Mouse (Mus musculus) lung, embryonic 16.5 days (tissue): Measurements from ENCODE around the gene Fam213a. TPM values are rescaled to one million over a fixed set of nuclear protein-coding genes. Genes with fewer than 3 reads are reported as not detected.
A peak's percentile ranks its signal among the peaks of the same experiment; 100 is the strongest.

ENCODE experiments used
- ATAC-seq: fragments of 200-750 bp; cut with Nextera tagmentation; 2 replicates; pipeline ENCODE4 v1.8.0; 2017; ENCODE audit warnings: low read depth, mild to moderate bottlenecking, moderate library complexity
- H3K27ac ChIP-seq: fragments of 300-500 bp; sonication (generic); 2 replicates; pipeline ENCODE4 v1.5.1; 2014; ENCODE audit warnings: mild to moderate bottlenecking, control low read depth, low read length
- H3K27me3 ChIP-seq: fragments of 300-500 bp; sonication (generic); 2 replicates; pipeline ENCODE4 v1.6.1; 2014; ENCODE audit warnings: low read depth, low read length, mixed read lengths; ENCODE audit not compliant: control insufficient read depth, insufficient read depth
- H3K36me3 ChIP-seq: fragments of 300-500 bp; sonication (generic); 2 replicates; pipeline ENCODE4 v1.6.1; 2014; ENCODE audit warnings: low read length; ENCODE audit not compliant: control insufficient read depth, insufficient read depth
- H3K4me1 ChIP-seq: fragments of 300-500 bp; sonication (generic); replicated peaks from 2 replicates; pipeline ENCODE4 v1.6.1; 2014; ENCODE audit warnings: low read length, mixed read lengths; ENCODE audit not compliant: control insufficient read depth, insufficient read depth
- H3K4me2 ChIP-seq: fragments of 300-500 bp; sonication (generic); 2 replicates; pipeline ENCODE4 v1.6.1; 2014; ENCODE audit warnings: low read depth, low read length, control low read depth
- H3K4me3 ChIP-seq: fragments of 300-500 bp; sonication (generic); 2 replicates; pipeline ENCODE4 v1.5.1; 2014; ENCODE audit warnings: mild to moderate bottlenecking, low read length, control low read depth
- H3K9ac ChIP-seq: fragments of 300-500 bp; sonication (generic); 2 replicates; pipeline ENCODE4 v1.6.1; 2014; ENCODE audit warnings: low read length, control low read depth
- H3K9me3 ChIP-seq: fragments of 300-500 bp; sonication (generic); 2 replicates; pipeline ENCODE4 v1.6.1; 2016; ENCODE audit warnings: low read length; ENCODE audit not compliant: control insufficient read depth
- WGBS: fragments of 180-500 bp; shearing (Covaris S2); extraction: QIAGEN DNeasy Blood & Tissue Kit; methylation state at CpG from one replicate; pipeline ENCODE4 v1.1.7; 2014; 5-methylcytosine and 5-hydroxymethylcytosine counted together
- polyA plus RNA-seq: library from polyadenylated mRNA; unstranded; fragments of >200 nt; fragmentation: Nextera tagmentation; extraction: Ambion mirVana; gene quantifications from 2 replicates; pipeline ENCODE4 v1.2.1, GENCODE M21; 2015

The Fam213a gene
- polyA plus RNA-seq, 1 experiment from 2014 or later = 132 TPM

- Histone ChIP-seq H3K4me1 (peaks cover 83% of the 10 kb centered on the region), H3K27ac (peak overlapping the region; percentile 86), H3K9me3 (no peaks in the 10 kb centered on the region), H3K9ac (0 out of 2 replicates have a peak overlapping the region, but pooled peaks have one; percentile 3), H3K4me2 (0 out of 2 replicates have a peak overlapping the region, but pooled peaks have one; percentile 15), H3K4me3 (no peak overlapping the region), H3K27me3 (no peaks in the 10 kb centered on the region), H3K36me3 (no peaks in the 10 kb centered on the region)
- 24% methylated on average over 3 of the region's 3 CpGs for WGBS
- ATAC-seq = 0 out of 2 replicates have a peak, but pooled peaks have one; percentile 5
These were observed 54.0 kb downstream of the Fam213a start for GRCm38 (mm10) chr14:40959586-40959985.

DNA sequence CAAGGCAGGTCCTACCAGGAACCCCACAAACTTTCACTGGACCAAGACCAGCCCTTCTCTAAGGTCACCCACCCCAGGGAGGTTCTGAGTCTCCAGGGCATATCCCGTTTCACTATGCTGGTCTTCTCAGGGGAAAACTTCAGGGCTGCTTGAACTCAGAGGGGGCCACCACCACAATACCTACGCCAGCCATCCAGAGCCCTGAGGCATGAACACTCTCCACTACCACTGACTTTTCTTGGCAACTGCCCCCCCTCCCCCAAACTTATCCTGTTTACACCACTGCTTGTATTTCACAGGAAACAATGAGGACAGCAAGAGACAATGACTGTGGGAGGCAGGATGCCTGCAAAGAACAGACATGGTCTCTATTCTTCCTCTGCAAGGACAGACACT, 54.6 kb downstream of the Fam213a start:
- WGBS = 46% methylated on average over 2 of the region's 2 CpGs
- peak overlapping the region; percentile 38 for H3K4me2 ChIP-seq
- ATAC-seq = peak; percentile 39
- H3K4me3 ChIP-seq = no peak overlapping the region
- H3K4me1 ChIP-seq = peaks cover 79% of the 10 kb centered on the region
- no peaks in the 10 kb centered on the region for H3K36me3 ChIP-seq
- H3K27ac ChIP-seq = peak overlapping the region; percentile 86
- H3K27me3 ChIP-seq = no peaks in the 10 kb centered on the region
- H3K9ac ChIP-seq = peak overlapping the region; percentile 40; the same call in 1 of the 2 replicates
- H3K9me3 ChIP-seq = no peaks in the 10 kb centered on the region

GRCm38 (mm10) chr14:40958083-40958985, 55.3 kb downstream of the Fam213a start:
- H3K4me1 ChIP-seq = peaks cover 77% of the 10 kb centered on the region
- peak overlapping the region; percentile 40; the same call in 1 of the 2 replicates for H3K9ac ChIP-seq
- 23% methylated on average over 4 of the region's 4 CpGs for WGBS
- no peaks in the 10 kb centered on the region for H3K36me3 ChIP-seq
- H3K4me2 ChIP-seq = peak overlapping the region; percentile 38
- H3K27ac ChIP-seq = peak overlapping the region; percentile 86
- H3K9me3 ChIP-seq = no peaks in the 10 kb centered on the region
- no peaks in the 10 kb centered on the region for H3K27me3 ChIP-seq
- ATAC-seq = peak; percentile 41
- no peak overlapping the region for H3K4me3 ChIP-seq

GRCm38 (mm10) chr14:40957607-40958006, 56.0 kb downstream of the Fam213a start:
- H3K4me2 ChIP-seq = peak overlapping the region; percentile 38
- peaks cover 80% of the 10 kb centered on the region for H3K4me1 ChIP-seq
- H3K27ac ChIP-seq = peak overlapping the region; percentile 86
- no peaks in the 10 kb centered on the region for H3K27me3 ChIP-seq
- ATAC-seq = no peak
- no peak overlapping the region for H3K4me3 ChIP-seq
- WGBS = 41% methylated on average over 3 of the region's 3 CpGs
- peak overlapping the region; percentile 37; the same call in 1 of the 2 replicates for H3K9ac ChIP-seq
- H3K36me3 ChIP-seq = no peaks in the 10 kb centered on the region
- no peaks in the 10 kb centered on the region for H3K9me3 ChIP-seq

GRCm38 (mm10) chr14:40956252-40957146, 57.1 kb downstream of the Fam213a start:
- H3K27me3 ChIP-seq = no peaks in the 10 kb centered on the region
- H3K9ac ChIP-seq = peak overlapping the region; percentile 59
- H3K27ac ChIP-seq = peak overlapping the region; percentile 82
- WGBS = 36% methylated on average over 13 of the region's 13 CpGs
- no peaks in the 10 kb centered on the region for H3K9me3 ChIP-seq
- H3K4me1 ChIP-seq = peaks cover 70% of the 10 kb centered on the region
- H3K4me3 ChIP-seq = no peak overlapping the region
- no peaks in the 10 kb centered on the region for H3K36me3 ChIP-seq
- ATAC-seq = peak; percentile 53
- peak overlapping the region; percentile 42 for H3K4me2 ChIP-seq

- peak; percentile 0; the same call in 1 of the 2 replicates for ATAC-seq
- no peak overlapping the region for H3K4me3 ChIP-seq
- H3K9ac ChIP-seq = peak overlapping the region; percentile 59
- no peaks in the 10 kb centered on the region for H3K9me3 ChIP-seq
- H3K4me1 ChIP-seq = peaks cover 72% of the 10 kb centered on the region
- WGBS = 26% methylated on average over 10 of the region's 10 CpGs
- peak overlapping the region; percentile 82 for H3K27ac ChIP-seq
- peak overlapping the region; percentile 42 for H3K4me2 ChIP-seq
- H3K36me3 ChIP-seq = no peaks in the 10 kb centered on the region
- H3K27me3 ChIP-seq = no peaks in the 10 kb centered on the region
These were observed 57.9 kb downstream of the Fam213a start for GRCm38 (mm10) chr14:40955596-40956251.

GRCm38 (mm10) chr14:40955146-40955545, 58.4 kb downstream of the Fam213a start:
- Histone ChIP-seq H3K4me1 (peaks cover 72% of the 10 kb centered on the region), H3K36me3 (no peaks in the 10 kb centered on the region), H3K9me3 (no peaks in the 10 kb centered on the region), H3K4me3 (no peak overlapping the region), H3K27me3 (no peaks in the 10 kb centered on the region), H3K4me2 (no peak overlapping the region), H3K9ac (no peak overlapping the region), H3K27ac (peak overlapping the region; percentile 82)
- no peak for ATAC-seq
- WGBS = 33% methylated on average over 1 of the region's 1 CpGs

GRCm38 (mm10) chr14:40953381-40953780, 60.2 kb downstream of the Fam213a start:
- Histone ChIP-seq H3K27ac (no peak overlapping the region), H3K4me2 (no peak overlapping the region), H3K27me3 (no peaks in the 10 kb centered on the region), H3K4me1 (peaks cover 65% of the 10 kb centered on the region), H3K36me3 (no peaks in the 10 kb centered on the region), H3K4me3 (no peak overlapping the region), H3K9ac (no peak overlapping the region), H3K9me3 (no peaks in the 10 kb centered on the region)
- no peak for ATAC-seq
- 63% methylated on average over 5 of the region's 5 CpGs for WGBS
